Mouse (Mus musculus): ENCODE measurements at regions not wholly inside any gene's neighbourhood (a gene's known extent, or its start where the extent isn't known, plus 50 kb on each side); places are given as distances from the start of the nearest gene placed in this dataset.

DNA sequence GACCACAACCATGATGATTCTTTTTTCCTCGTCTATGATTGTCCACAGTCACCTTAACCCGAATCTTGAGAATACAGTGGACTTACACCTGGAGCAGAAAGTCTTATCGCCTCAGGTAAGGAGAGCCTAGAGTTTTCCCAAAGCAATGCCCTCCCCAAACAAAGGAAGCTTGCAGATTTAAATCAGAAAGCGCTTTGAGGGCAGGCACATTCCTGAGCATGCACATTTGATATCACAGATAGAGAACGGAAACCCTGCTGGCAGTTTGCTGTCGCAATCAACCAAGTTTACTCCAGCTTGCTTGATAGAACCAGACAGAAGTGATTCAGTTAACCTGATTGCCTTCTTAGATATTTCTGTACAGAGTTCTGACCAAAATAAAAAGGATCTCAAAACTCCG, 393.6 kb upstream of the Gm10131 start:
- TF ChIP-seq CTCF (IDR thresholded peaks at IDR 0.05; ENCODE audit: low read depth) (no peak), EP300 (optimal IDR thresholded peaks at IDR 0.05) (no peak)

Data from stomach, postnatal 0 days (tissue).